Mouse (Mus musculus): ENCODE measurements around the gene Abhd6.

Abhd6 gene

DNA sequence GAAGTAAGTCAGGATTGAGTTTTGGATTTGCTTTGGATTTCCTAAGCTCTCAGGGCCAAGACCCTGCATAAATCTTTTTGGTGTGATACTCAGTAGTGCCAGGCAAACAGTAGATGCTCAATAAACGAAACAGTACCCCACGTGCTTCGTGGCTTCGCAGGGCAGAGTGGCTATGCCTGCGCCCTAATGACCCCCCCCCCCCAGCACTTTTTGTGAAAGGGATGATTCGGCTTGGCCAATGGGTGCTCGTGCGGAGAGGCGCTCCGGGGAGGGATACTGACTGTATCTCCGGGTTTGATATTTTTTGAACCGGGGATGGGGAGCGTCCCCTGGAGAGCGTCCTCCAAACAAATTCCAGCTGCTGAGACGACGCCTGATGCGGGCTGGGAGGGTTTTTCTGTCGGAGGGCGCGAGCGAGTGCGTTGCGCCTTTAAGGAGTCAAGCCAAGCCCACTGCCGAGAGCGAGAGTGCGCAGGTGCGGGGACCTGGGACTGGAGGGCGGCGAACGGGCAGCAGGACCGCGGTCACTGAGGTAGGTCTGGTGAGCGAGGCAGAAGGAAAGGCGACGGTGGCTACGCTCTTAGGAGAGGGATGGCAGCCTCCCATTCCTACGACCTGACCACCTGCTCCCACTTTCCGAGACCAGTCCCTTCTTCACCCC, at the start of gene Abhd6:
Abhd6 (plus strand) TSS at position 471 of the 661 bp plus-strand sequence.
- DNase-seq (ENCODE audit: low spot score), result peak; percentile 92

DNA sequence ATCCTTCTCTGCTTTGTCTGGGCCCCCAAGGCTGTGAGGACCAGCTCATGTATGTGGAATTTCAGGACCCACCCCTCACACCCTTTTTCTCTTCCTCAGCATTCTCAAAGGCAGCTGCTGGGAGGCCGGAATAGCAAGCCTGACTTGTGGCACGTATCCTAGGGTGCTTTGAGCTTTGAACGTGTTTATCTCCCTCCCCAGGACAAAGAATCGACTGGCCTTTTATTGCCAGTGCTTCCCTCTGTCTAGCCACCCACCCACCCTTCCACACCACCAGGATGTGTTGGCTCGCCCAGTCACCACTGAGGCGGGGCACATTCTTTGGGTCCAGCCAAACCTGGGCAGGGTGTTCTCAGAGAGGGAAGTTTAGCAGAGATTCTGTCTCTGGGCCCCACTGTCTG, 48.6 kb upstream of the Abhd6 start:
- no peak for DNase-seq (ENCODE audit: low spot score)

DNA sequence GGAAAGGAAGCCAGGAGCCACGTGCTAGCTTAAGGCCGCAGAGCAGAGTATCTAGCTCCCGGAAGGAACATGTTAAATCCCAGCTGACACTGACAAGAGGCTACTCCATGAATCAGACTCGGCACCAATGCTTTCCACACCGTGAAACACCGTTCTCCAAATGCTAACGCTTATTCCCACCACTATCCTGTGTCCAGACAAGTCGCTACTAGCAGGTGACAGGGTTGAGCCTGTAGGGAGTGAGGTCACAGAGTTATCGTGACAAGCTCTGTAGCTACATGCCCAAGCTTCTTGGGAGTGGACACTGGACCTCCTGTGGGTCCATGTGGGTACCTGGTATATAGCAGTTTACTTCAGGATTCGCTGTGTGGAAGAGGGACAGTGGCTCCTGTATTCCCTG, 46.3 kb upstream of the Abhd6 start:
- DNase-seq (ENCODE audit: low spot score), result no peak

DNA sequence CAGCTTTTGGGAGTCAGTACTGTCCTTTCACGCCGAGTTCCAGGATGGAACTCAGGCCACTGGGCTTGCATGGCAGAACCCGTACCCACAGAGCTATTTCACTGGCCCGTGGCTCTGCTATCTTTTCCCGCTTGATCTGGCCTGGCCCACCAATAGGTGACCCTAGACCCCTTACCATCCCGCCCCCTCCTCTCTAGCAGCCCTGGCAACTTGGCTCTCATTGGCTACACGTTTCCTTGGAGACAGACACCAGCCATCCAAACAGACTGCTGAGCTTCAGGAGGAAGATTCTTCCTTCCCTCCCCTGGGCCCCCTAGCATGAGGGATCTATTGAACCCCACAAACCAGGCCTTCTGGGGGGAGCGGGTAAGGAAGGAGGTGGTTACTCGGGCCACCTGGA, 45.7 kb upstream of the Abhd6 start, which contains the start of gene Gm45521:
Gm45521 (plus strand) TSS at position 240 of the 400 bp plus-strand sequence.
- no peak for DNase-seq (ENCODE audit: low spot score)

DNA sequence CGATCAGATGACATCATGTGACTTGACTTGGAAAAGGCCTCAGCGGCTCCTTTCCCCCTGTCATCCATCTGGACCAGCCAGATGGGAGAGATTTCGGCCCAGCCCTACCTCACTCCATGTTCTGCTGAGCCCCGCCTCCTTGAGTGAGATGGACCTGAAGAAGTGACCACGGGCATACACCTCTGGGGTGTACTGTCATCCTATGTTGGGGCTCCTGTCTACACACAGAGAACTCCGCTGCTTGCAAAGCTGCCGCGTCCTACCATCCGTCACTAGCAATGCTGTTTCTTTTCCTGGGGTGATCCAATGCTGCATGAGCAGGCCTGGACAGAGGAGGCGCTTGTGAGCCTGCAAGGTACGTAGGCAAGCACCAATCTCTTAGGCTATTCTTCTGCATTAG, 42.1 kb upstream of the Abhd6 start:
- peak; percentile 66 for DNase-seq (ENCODE audit: low spot score)

DNA sequence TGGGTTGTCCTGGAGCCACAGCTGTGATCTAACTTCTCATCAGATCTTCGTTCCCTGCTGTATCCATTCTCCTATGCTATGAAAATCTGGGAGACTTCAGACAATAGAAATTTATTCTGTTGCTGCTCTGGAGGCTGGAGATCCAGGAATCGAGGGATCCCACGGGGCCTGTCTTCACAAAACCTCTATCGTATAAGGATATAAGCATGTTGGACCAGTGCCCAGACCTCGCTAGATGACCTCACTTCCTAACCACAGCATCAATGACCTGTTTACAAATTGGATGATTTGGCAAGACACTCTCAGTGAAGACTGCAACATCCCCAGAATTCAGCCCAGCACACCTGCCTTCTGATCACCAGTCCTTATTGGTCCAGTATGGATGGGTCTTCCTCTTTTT, 41.0 kb upstream of the Abhd6 start:
- DNase-seq (ENCODE audit: low spot score), result no peak

DNA sequence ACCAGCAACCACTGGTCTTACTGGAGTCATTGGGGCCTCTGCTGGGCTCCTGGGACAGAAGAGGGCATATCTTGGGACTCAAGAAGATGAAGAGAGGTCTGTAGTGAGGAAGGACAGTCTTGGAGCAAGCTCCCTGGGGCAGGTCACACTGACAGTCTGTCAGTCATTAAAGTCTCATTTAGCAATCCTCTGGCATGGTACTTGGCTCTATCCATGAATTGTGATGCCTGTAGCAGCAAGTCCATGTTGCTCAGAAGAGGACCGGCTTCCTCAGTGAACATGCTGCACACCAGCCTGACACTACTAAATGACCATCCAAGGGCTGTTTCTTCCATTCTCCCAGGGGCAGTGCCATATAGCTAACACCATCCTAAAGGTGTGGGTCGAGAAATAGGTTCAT, 40.1 kb upstream of the Abhd6 start:
- DNase-seq (ENCODE audit: low spot score), result no peak

DNA sequence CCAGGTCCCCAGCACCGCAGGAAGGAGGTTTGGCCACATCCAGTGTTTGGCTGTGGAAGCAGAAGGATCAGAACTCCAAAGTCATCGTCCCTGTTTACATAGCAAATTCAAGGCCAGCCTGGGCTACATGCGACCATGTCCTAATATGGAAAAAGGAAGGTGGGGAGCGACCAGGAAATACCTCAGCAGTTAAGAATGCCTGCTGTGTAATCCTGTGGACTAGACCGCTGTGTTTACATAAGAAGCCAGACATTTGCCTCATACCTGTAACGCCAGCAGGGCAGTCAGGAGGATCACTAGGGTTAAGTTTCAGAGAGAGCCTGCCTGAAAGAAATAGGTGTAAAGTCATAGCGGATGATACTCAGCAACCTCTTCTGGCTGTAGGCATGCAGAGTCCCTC, 39.5 kb upstream of the Abhd6 start:
- DNase-seq (ENCODE audit: low spot score), result no peak

DNA sequence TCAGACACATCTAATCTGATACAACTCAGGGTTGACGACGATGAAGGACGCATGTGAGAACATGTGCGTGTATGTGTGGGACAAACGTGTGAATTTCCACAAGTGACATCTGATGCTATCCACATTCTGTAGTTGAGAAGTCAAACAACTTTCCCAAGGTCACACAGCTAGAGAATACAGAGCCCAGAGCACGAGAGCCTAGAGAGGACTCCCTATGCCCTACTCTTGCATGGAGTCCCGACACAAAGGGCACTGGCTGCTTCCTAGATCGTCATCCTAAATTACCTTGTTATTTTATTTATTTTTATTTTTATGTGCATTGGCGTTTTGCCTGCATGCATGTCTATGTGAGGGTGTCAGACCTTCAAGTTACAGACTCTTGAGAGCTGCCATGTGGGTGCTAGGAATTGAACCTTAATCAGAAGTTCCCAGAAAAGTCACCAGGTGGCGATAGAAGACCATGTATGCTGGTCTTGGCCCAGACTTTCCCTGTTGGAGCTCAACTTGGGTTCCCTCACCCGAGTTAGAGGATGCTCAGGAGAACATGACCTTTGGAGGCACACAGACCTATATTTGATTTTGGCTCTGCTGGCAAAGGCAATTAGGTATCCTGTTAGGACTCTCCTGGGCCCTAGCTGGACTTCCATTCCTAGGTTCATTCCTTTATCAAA, 38.3 kb upstream of the Abhd6 start:
- peak; percentile 75 for DNase-seq (ENCODE audit: low spot score)

DNA sequence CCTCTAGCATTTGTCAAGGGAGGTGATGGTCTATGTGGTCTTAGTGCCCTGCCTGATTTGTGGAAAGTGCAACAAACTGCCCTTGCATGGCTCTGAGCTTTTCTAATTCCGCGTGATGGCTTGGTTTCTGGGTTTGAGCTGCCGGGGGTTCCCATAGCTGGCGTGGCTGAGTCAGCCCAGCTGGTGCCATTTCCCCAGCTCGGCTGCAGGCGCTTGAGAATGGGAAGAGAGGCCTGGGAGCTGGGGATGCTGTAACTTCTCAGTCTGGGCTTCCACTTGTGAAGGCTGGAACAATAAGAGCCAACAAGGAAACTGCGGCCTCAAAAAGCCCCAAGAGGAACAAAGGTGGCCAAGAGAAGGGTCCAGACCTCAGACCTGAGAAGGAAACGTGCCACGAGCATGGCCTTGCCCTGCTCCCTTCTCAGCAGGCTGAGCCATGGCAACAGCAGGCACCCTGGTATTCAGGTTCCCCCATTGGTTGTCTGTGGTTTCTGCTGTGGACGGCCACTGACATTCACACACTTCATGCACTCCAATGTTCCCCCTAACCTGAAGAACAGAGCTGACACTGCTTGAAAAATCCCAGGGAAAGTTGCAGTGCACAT, 30.7 kb upstream of the Abhd6 start:
- DNase-seq (ENCODE audit: low spot score), result no peak

DNA sequence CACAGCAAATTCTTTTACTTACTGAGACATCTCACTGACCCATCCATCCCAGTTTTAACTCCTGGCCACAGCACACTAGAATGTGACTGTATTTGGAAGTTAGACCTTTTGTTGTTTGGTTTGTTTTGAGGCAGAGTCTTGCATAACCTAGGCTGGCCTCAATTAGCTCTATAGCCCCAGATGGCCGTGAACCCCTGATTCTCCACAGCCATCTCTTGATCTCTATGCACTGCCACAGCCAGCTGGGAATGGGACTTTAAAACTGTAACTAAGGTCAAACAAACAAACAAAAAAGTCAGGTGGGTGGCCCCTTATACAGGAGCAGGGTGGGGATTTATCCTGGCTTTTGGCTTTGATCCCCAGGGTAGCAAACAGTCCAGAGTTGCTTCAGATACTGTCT, 28.1 kb upstream of the Abhd6 start:
- no peak for DNase-seq (ENCODE audit: low spot score)

DNA sequence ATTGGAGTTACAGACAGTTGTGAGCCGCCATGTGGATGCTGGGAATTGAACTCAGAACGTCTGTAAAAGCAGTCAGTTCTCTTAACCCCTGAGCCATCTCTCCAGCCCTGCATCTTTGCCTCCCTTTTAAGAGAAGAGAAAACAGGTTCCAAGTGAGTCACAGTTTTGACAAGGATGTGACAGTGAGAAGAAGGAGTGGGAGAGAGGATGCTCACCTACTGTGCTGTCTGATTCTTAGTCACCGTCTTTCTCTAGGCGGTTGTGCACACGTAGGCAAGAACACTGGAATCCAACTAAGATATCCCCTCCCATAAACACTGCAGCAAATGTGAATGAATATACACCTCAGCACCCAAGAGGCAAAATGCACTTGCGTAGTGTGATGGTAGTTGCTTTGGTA, 27.5 kb upstream of the Abhd6 start:
- no peak for DNase-seq (ENCODE audit: low spot score)

DNA sequence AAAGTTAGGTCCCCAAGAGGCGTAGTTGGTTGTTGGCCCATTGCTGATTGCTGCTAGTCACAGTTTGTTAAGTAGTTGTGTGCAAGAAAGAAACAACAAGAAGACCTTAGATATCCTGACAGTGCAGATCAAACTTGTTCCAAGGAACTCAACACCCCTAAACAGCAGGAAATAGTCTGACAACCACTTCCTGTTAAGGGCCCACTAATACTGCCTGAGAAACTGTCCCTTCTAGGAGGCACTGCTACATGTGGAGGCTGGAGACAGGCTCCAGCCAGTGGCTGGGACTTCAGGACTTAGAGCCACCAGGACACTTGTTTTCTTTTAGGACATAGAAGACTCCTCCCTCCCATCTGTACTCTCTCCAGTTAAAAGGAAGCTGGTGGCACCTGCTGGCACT, 25.2 kb upstream of the Abhd6 start:
- no peak for DNase-seq (ENCODE audit: low spot score)

DNA sequence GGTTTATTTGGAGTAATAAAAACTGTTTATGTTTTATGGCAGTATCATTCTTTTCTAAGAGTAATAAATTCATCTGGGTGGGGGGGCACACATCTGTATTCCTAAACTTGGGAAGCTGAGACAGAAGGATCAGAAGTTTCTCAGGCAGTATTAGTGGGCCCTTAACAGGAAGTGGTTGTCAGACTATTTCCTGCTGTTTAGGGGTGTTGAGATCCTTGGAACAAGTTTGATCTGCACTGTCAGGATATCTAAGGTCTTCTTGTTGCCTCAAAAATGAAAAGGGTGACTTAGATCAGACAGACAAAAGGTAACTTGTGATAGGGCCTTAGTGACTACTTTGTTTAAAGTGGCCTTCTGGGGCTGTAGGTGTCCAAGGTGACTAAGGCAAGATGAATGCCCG, 24.5 kb upstream of the Abhd6 start:
- DNase-seq (ENCODE audit: low spot score), result no peak

DNA sequence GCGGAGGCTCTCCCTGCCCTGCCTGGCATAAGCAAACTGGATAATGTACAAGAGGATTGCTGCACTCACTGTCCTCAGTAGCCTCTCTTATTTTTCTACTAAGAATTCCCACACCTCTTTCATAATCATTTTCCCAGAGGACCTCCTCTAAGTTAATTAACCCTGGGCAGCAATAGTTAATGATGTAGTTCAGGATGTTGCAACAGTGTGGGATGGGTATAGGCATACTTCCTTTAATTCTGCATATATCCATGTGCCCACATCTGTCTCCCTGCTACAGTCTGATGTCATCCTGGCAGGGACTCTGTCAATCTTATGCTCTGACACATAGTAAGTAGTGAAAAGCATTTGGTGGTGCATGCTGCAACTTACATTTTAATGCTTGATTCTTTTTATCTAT, 21.5 kb upstream of the Abhd6 start:
- DNase-seq (ENCODE audit: low spot score), result no peak

DNA sequence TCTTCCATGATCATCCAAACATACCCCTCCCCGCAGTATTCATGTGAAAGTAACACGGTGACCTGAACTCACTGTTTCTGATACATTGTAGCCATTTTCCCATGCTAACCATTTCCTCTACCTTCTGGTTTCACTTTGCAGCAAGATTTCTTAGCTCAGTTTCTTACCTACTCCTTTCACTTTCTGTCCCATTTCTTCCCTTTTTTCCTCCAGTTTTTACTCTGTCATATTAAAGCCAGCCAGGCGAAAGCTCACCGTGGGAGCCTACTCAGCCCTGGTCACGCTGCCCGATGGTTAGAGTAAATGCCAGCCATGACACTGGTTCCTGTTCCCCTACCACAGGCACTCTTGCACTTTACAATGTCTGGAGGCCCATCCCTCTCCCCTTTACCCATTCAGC, 15.8 kb upstream of the Abhd6 start:
- no peak for DNase-seq (ENCODE audit: low spot score)

DNA sequence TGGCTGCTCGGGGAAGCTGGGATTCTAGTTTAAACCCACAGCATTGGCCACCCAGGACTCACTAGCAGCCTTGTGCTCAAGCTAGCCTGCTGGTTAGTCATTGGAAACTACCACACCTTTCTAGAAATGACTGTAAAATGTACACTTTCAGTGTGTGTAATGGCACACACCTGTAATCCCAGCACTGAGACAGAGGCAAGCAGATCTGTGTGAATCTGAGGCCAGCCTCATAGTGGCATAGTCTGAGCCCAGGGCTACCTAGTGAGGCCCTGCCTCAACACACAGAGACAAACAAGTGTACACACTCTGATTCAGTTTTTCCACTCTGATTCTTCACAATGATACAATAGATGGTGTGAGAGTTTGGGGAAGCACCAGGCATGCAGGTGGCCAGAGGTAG, 13.3 kb upstream of the Abhd6 start:
- DNase-seq (ENCODE audit: low spot score), result no peak

DNA sequence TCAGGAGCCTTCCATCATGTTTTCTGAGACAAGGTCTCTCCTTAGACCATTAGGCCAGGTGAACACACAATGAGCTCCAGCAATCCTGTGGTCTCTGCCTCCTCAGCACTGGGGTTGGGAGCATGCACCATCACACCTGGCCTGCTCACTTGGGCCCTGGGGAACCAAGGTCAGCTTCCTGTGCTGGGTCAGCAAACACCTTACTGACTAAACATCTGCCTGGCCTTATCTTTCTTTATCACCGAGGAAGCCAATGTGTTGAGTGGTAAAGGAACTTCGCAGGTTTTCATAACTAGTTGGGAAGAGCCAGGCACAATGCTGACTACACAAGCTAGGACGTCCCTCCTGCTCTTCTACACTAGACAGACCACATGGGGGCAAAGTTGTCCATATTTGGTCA, 12.7 kb upstream of the Abhd6 start:
- DNase-seq (ENCODE audit: low spot score), result no peak

DNA sequence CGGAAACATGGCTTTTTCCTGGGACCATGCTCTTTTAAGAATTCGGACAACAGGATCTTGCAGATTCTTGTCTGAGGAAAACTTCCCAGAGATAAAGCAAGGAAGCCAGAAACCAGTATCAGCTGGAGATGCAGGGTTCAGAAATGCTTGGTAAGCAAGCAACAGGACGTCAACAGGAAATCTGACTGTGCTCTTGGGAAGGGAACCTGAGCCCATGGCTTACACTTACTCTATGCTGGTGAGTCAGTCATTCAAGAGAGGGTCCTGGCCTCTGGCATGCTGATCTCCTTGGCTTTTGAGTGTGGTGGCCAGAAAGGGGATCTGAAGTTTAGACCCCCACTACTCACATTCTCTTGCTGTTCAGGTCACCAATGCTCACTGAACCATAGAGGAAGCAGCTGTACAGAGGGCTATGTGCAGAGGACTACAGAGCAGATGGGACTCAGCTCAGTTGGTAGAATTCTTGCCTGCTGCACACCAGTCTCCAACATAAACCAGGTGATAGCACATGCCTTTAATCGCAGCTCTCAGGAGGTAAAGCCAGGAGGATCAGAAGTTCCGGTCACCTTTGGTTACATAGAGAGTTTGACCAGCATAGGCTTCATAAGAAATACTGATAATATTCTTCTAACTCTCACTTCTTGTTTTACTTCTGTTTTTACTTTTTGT, 11.5 kb upstream of the Abhd6 start:
- no peak for DNase-seq (ENCODE audit: low spot score)

DNA sequence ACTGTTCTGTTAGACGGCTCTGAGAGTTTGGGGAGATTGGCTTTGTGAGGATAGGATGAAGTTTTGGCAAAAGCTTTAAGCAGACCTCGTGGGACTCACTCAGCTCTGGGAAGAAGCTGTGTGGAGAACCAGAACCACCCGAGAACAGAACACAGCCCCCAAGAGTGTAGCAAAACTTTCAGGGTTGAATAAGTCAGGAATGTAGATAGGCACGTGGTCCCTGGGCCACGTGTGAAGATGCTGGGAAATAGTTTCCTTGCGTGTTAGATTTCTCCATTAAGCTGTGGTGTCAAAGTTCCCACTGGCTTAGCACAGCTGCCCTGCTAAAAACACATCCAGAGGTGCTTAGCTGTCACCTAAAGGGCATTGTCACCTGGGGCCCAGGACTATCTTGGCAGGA, 10.5 kb upstream of the Abhd6 start:
- DNase-seq (ENCODE audit: low spot score), result no peak

DNA sequence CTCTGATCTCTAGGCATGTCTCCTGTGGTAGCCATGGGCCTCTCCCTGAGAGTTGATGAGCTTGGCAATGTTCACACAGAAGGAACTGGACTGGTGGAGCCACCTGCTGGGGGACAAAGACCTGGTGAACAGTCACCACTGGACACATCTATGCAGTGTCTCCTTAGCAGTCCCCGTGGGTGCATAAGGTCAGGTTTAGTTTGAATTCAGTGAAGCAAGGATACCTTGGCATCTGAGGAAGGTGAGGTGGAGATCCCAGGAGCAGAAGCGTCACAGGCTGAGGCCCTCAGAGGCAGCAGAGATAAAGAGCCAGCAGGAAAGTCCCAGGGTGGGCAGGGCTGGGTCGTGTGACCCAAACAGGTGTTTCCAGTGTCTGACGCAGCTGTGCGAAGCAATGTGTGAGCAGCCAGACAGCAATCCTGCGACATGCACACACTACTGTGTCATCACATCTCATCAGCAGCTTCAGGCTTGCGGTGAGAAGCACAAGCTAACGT, 8.4 kb upstream of the Abhd6 start, which contains the start of gene Dnase1l3:
Dnase1l3 (minus strand) TSS at position 303 of the 497 bp plus-strand sequence.
- peak; percentile 72 for DNase-seq (ENCODE audit: low spot score)

DNA sequence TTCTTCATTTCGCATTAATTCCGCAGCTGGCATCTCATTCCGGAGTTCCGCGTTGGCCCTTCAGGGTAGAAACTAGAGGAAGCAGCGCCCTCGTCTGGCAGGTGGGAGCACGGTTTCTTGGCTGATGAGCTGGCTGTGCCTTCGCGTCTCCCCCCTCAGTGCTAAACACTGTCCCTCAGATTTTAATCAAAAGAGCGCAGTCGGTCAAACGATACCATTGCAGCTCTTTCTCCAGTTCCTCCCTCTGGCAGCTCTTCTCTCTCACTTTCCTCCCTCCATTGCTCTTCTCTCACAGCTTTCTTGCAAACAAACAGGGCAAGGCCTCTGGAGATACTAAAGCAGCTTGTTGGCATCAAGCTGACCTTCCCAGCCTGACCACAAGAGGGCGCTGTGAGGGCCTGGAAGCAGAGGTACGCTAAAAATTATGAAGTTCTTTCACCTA, 5.4 kb upstream of the Abhd6 start:
- peak; percentile 94 for DNase-seq (ENCODE audit: low spot score)

DNA sequence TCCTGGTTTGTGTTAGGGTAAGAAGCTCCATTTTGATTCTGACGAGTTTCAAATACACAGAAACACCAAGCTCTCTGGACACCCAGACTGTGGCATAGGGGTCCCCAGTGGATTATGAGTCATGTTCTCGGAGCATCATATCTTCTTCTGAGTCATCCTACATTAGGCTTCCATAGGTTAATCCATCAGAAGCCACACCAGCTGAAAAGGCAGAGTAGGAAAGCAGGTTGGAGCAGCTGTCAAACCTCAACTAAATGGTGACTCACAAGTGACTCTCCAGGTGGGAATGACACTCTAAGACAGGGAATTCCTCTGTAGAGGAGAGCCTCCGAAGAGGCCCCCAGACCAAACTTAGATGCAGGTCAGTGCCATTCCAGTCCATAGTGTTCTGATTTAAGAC, 3.7 kb upstream of the Abhd6 start:
- no peak for DNase-seq (ENCODE audit: low spot score)
